Mouse (Mus musculus) heart, adult 2 months (tissue): ENCODE results near the gene Mycbpap.

ENCODE experiments used
- CTCF ChIP-seq: fragments of 200-600 bp; IDR thresholded peaks from 2 replicates; pipeline ENCODE4 v1.8.1; 2022; ENCODE audit warnings: antibody characterized with exemption, mild to moderate bottlenecking, moderate library complexity
- EP300 ChIP-seq: fragments of 200-500 bp; IDR thresholded peaks from 2 replicates; pipeline ENCODE4 v1.6.1; 2011; ENCODE audit warnings: low read depth, low read length, control low read depth; ENCODE audit not compliant: insufficient read depth
- POLR2A ChIP-seq: fragments of 200-500 bp; IDR thresholded peaks from 2 replicates; pipeline ENCODE4 v1.6.1; 2011; ENCODE audit warnings: mild to moderate bottlenecking, low read depth, low read length, control low read depth; ENCODE audit not compliant: insufficient read depth

GRCm38 (mm10) chr11:94501482-94501881 is 20.1 kb downstream of the Mycbpap start:
- TF ChIP-seq CTCF: no peak
- TF ChIP-seq POLR2A: no peak
- TF ChIP-seq EP300: no peak
